Mouse (Mus musculus): ENCODE measurements around the gene Sh2d2a. TPM values are rescaled to one million over a fixed set of nuclear protein-coding genes. Genes with fewer than 3 reads are reported as not detected.
A peak's percentile ranks its signal among the peaks of the same experiment; 100 is the strongest.
"Not testable (repeated sequence)": the region's sequence is repeated elsewhere in the genome, so short reads cannot be mapped to it uniquely, and the experiment has no call there.

The Sh2d2a gene
- polyA plus RNA-seq, 1 experiment from 2014 or later: 0.17 TPM

GRCm38 (mm10) chr3:87864111-87864510 is 17.6 kb downstream of the Sh2d2a start:
- H3K4me3 ChIP-seq (ENCODE audit: low read depth, low read length); H3K9me3 ChIP-seq (ENCODE audit: control insufficient read depth, low read depth, low read length); H3K9ac ChIP-seq (replicated peaks; ENCODE audit: low read depth, low read length); ATAC-seq (ENCODE audit: insufficient number of reproducible peaks, insufficient read depth, low FRiP score, low read depth); H3K27me3 ChIP-seq (ENCODE audit: control insufficient read depth, insufficient read depth, low read length); H3K27ac ChIP-seq (ENCODE audit: low read length); H3K4me2 ChIP-seq (replicated peaks; ENCODE audit: low read depth, low read length); H3K4me1 ChIP-seq (ENCODE audit: control insufficient read depth, insufficient read depth, low read length): not testable (repeated sequence)
- 91% methylated on average over 4 of the region's 4 CpGs for WGBS
- H3K36me3 ChIP-seq (ENCODE audit: control insufficient read depth, insufficient read depth, low read length): peaks cover 75% of the 10 kb centered on the region

GRCm38 (mm10) chr3:87877730-87878129 is 31.2 kb downstream of the Sh2d2a start:
- ATAC-seq (ENCODE audit: insufficient number of reproducible peaks, insufficient read depth, low FRiP score, low read depth): no peak
- H3K27me3 ChIP-seq (ENCODE audit: control insufficient read depth, insufficient read depth, low read length): no peaks in the 10 kb centered on the region
- H3K4me2 ChIP-seq (replicated peaks; ENCODE audit: low read depth, low read length): no peak overlapping the region
- H3K9me3 ChIP-seq (ENCODE audit: control insufficient read depth, low read depth, low read length): no peaks in the 10 kb centered on the region
- H3K27ac ChIP-seq (ENCODE audit: low read length): no peak overlapping the region
- H3K36me3 ChIP-seq (ENCODE audit: control insufficient read depth, insufficient read depth, low read length): peaks cover 10% of the 10 kb centered on the region; the same call in 1 of the 2 replicates
- WGBS: 87% methylated on average over 4 of the region's 4 CpGs
- H3K4me3 ChIP-seq (ENCODE audit: low read depth, low read length): no peak overlapping the region
- H3K4me1 ChIP-seq (ENCODE audit: control insufficient read depth, insufficient read depth, low read length): no peaks in the 10 kb centered on the region
- no peak overlapping the region for H3K9ac ChIP-seq (replicated peaks; ENCODE audit: low read depth, low read length)

- peak overlapping the region; percentile 91; the same call in 1 of the 2 replicates for H3K27ac ChIP-seq (ENCODE audit: low read length)
Measured at GRCm38 (mm10) chr3:87884291-87884690, 37.7 kb downstream of the Sh2d2a start.

GRCm38 (mm10) chr3:87884708-87885251 is 38.2 kb downstream of the Sh2d2a start:
- peak; percentile 7; the same call in 1 of the 2 replicates for ATAC-seq (ENCODE audit: insufficient number of reproducible peaks, insufficient read depth, low FRiP score, low read depth)
- no peaks in the 10 kb centered on the region for H3K27me3 ChIP-seq (ENCODE audit: control insufficient read depth, insufficient read depth, low read length)
- H3K9ac ChIP-seq (replicated peaks; ENCODE audit: low read depth, low read length): peak overlapping the region; percentile 95
- H3K4me1 ChIP-seq (ENCODE audit: control insufficient read depth, insufficient read depth, low read length): peaks cover 15% of the 10 kb centered on the region
- H3K4me3 ChIP-seq (ENCODE audit: low read depth, low read length): peak overlapping the region; percentile 100
- H3K27ac ChIP-seq (ENCODE audit: low read length): peak overlapping the region; percentile 91
- H3K36me3 ChIP-seq (ENCODE audit: control insufficient read depth, insufficient read depth, low read length): peaks cover 2% of the 10 kb centered on the region; the same call in 1 of the 2 replicates
- peak overlapping the region; percentile 94 for H3K4me2 ChIP-seq (replicated peaks; ENCODE audit: low read depth, low read length)
- 0% methylated on average over 28 of the region's 28 CpGs for WGBS
- H3K9me3 ChIP-seq (ENCODE audit: control insufficient read depth, low read depth, low read length): no peaks in the 10 kb centered on the region

More at GRCm38 (mm10) chr3:87884291-87884690, 37.7 kb downstream of the Sh2d2a start:
- Histone ChIP-seq H3K27me3 (ENCODE audit: control insufficient read depth, insufficient read depth, low read length) (no peaks in the 10 kb centered on the region), H3K4me1 (ENCODE audit: control insufficient read depth, insufficient read depth, low read length) (peaks cover 15% of the 10 kb centered on the region), H3K9ac (replicated peaks; ENCODE audit: low read depth, low read length) (peak overlapping the region; percentile 95), H3K36me3 (ENCODE audit: control insufficient read depth, insufficient read depth, low read length) (peaks cover 5% of the 10 kb centered on the region; the same call in 1 of the 2 replicates), H3K9me3 (ENCODE audit: control insufficient read depth, low read depth, low read length) (no peaks in the 10 kb centered on the region), H3K4me3 (ENCODE audit: low read depth, low read length) (peak overlapping the region; percentile 100), H3K4me2 (replicated peaks; ENCODE audit: low read depth, low read length) (peak overlapping the region; percentile 94)
- 4% methylated on average over 3 of the region's 3 CpGs for WGBS
- no peak for ATAC-seq (ENCODE audit: insufficient number of reproducible peaks, insufficient read depth, low FRiP score, low read depth)

GRCm38 (mm10) chr3:87885281-87886003 is 38.9 kb downstream of the Sh2d2a start, which contains the start of gene Prcc:
Gene Prcc, minus strand, starts transcription at chr3:87885608.
- Histone ChIP-seq H3K9ac (replicated peaks; ENCODE audit: low read depth, low read length) (peak within 1 kb of the TSS; percentile 95), H3K9me3 (ENCODE audit: control insufficient read depth, low read depth, low read length) (no peaks in the 10 kb centered on the region), H3K27ac (ENCODE audit: low read length) (peak within 1 kb of the TSS; percentile 91), H3K4me2 (replicated peaks; ENCODE audit: low read depth, low read length) (peak within 1 kb of the TSS; percentile 94), H3K4me1 (ENCODE audit: control insufficient read depth, insufficient read depth, low read length) (peaks cover 15% of the 10 kb centered on the region), H3K27me3 (ENCODE audit: control insufficient read depth, insufficient read depth, low read length) (no peaks in the 10 kb centered on the region), H3K4me3 (ENCODE audit: low read depth, low read length) (peak within 1 kb of the TSS; percentile 100), H3K36me3 (ENCODE audit: control insufficient read depth, insufficient read depth, low read length) (no peaks in the 10 kb centered on the region; the same call in 1 of the 2 replicates)
- WGBS: under 1% methylated on average over 33 of the region's 33 CpGs
- ATAC-seq (ENCODE audit: insufficient number of reproducible peaks, insufficient read depth, low FRiP score, low read depth): peak; percentile 97

- Histone ChIP-seq H3K27me3 (ENCODE audit: control insufficient read depth, insufficient read depth, low read length) (no peaks in the 10 kb centered on the region), H3K27ac (ENCODE audit: low read length) (no peak overlapping the region), H3K4me3 (ENCODE audit: low read depth, low read length) (peak overlapping the region; percentile 100), H3K4me1 (ENCODE audit: control insufficient read depth, insufficient read depth, low read length) (peaks cover 15% of the 10 kb centered on the region), H3K9me3 (ENCODE audit: control insufficient read depth, low read depth, low read length) (no peaks in the 10 kb centered on the region), H3K36me3 (ENCODE audit: control insufficient read depth, insufficient read depth, low read length) (no peaks in the 10 kb centered on the region; the same call in 1 of the 2 replicates), H3K9ac (replicated peaks; ENCODE audit: low read depth, low read length) (no peak overlapping the region), H3K4me2 (replicated peaks; ENCODE audit: low read depth, low read length) (peak overlapping the region; percentile 39)
- ATAC-seq (ENCODE audit: insufficient number of reproducible peaks, insufficient read depth, low FRiP score, low read depth): no peak
- 16% methylated on average over 10 of the region's 10 CpGs for WGBS
Measured at GRCm38 (mm10) chr3:87886004-87886365, 39.4 kb downstream of the Sh2d2a start.

GRCm38 (mm10) chr3:87886416-87886815 is 39.9 kb downstream of the Sh2d2a start:
- no peak overlapping the region for H3K9ac ChIP-seq (replicated peaks; ENCODE audit: low read depth, low read length)
- no peaks in the 10 kb centered on the region for H3K9me3 ChIP-seq (ENCODE audit: control insufficient read depth, low read depth, low read length)
- H3K4me3 ChIP-seq (ENCODE audit: low read depth, low read length): peak overlapping the region; percentile 100; the same call in 1 of the 2 replicates
- no peaks in the 10 kb centered on the region for H3K27me3 ChIP-seq (ENCODE audit: control insufficient read depth, insufficient read depth, low read length)
- H3K4me2 ChIP-seq (replicated peaks; ENCODE audit: low read depth, low read length): peak overlapping the region; percentile 39
- no peaks in the 10 kb centered on the region; the same call in 1 of the 2 replicates for H3K36me3 ChIP-seq (ENCODE audit: control insufficient read depth, insufficient read depth, low read length)
- peaks cover 15% of the 10 kb centered on the region for H3K4me1 ChIP-seq (ENCODE audit: control insufficient read depth, insufficient read depth, low read length)
- WGBS: 83% methylated on average over 6 of the region's 6 CpGs
- no peak for ATAC-seq (ENCODE audit: insufficient number of reproducible peaks, insufficient read depth, low FRiP score, low read depth)
- no peak overlapping the region for H3K27ac ChIP-seq (ENCODE audit: low read length)

- not testable (repeated sequence) for H3K9ac ChIP-seq (replicated peaks; ENCODE audit: low read depth, low read length); H3K27me3 ChIP-seq (ENCODE audit: control insufficient read depth, insufficient read depth, low read length); H3K27ac ChIP-seq (ENCODE audit: low read length); H3K4me2 ChIP-seq (replicated peaks; ENCODE audit: low read depth, low read length); ATAC-seq (ENCODE audit: insufficient number of reproducible peaks, insufficient read depth, low FRiP score, low read depth); H3K4me3 ChIP-seq (ENCODE audit: low read depth, low read length); H3K36me3 ChIP-seq (ENCODE audit: control insufficient read depth, insufficient read depth, low read length); H3K9me3 ChIP-seq (ENCODE audit: control insufficient read depth, low read depth, low read length)
- WGBS: 82% methylated on average over 4 of the region's 4 CpGs
- H3K4me1 ChIP-seq (ENCODE audit: control insufficient read depth, insufficient read depth, low read length): peaks cover 15% of the 10 kb centered on the region
Measured at GRCm38 (mm10) chr3:87887400-87887799, 40.8 kb downstream of the Sh2d2a start.

All from stomach, embryonic 14.5 days (tissue).